Mouse (Mus musculus) forebrain, embryonic 16.5 days (tissue): ENCODE data around the gene Taf6. TPM values are rescaled to one million over a fixed set of nuclear protein-coding genes. Genes with fewer than 3 reads are reported as not detected.

Source experiments
- ATAC-seq: fragments of 200-750 bp; cut with Nextera tagmentation; 2 replicates; pipeline ENCODE4 v1.8.0; 2017; ENCODE audit warnings: mild to moderate bottlenecking, moderate library complexity
- H3K27ac ChIP-seq: fragments of 300-500 bp; sonication (generic); 2 replicates; pipeline ENCODE4 v1.5.1; 2014; ENCODE audit warnings: low read length, control low read depth
- H3K27me3 ChIP-seq: fragments of 300-500 bp; sonication (generic); replicated peaks from 2 replicates; pipeline ENCODE4 v1.6.1; 2014; ENCODE audit warnings: low read length; ENCODE audit not compliant: control insufficient read depth, insufficient read depth
- H3K36me3 ChIP-seq: fragments of 300-500 bp; sonication (generic); 2 replicates; pipeline ENCODE4 v1.6.1; 2014; ENCODE audit not compliant: control insufficient read depth, insufficient read depth
- H3K4me1 ChIP-seq: fragments of 300-500 bp; sonication (generic); replicated peaks from 2 replicates; pipeline ENCODE4 v1.6.1; 2014; ENCODE audit warnings: low read length; ENCODE audit not compliant: control insufficient read depth, insufficient read depth
- H3K4me2 ChIP-seq: fragments of 300-500 bp; sonication (generic); 2 replicates; pipeline ENCODE4 v1.6.1; 2014; ENCODE audit warnings: mild to moderate bottlenecking, low read length, control low read depth
- H3K4me3 ChIP-seq: fragments of 300-500 bp; sonication (generic); replicated peaks from 2 replicates; pipeline ENCODE4 v1.5.1; 2014; ENCODE audit warnings: mild to moderate bottlenecking, low read length, control low read depth
- H3K9ac ChIP-seq: fragments of 300-500 bp; sonication (generic); replicated peaks from 2 replicates; pipeline ENCODE4 v1.6.1; 2014; ENCODE audit warnings: low read depth, low read length, control low read depth
- H3K9me3 ChIP-seq: fragments of 300-500 bp; sonication (generic); 2 replicates; pipeline ENCODE4 v1.6.1; 2016; ENCODE audit warnings: low read length; ENCODE audit not compliant: control insufficient read depth
- WGBS: fragments of 180-500 bp; shearing (Covaris S2); extraction: QIAGEN DNeasy Blood & Tissue Kit; methylation state at CpG from one replicate; pipeline ENCODE4 v1.1.7; 2014; 5-methylcytosine and 5-hydroxymethylcytosine counted together
- polyA plus RNA-seq: library from polyadenylated mRNA; unstranded; fragments of >200 nt; fragmentation: Nextera tagmentation; extraction: Ambion mirVana; gene quantifications from 2 replicates; pipeline ENCODE4 v1.2.1, GENCODE M21; 2015

Taf6 gene
- polyA plus RNA-seq, result 83.2 and 87.6 TPM in 2 replicates

- peaks cover 14% of the 10 kb centered on the region for H3K4me1 ChIP-seq
- WGBS, result under 1% methylated on average over 31 of the region's 31 CpGs
Measured at GRCm38 (mm10) chr5:138186950-138187638, at the start of gene Taf6, which contains the start of gene Cnpy4. Taf6 (minus strand) TSS chr5:138187451. Cnpy4 (plus strand) TSS chr5:138187485.

GRCm38 (mm10) chr5:138234224-138234623 lies 47.0 kb upstream of the Taf6 start:
- no peak for ATAC-seq
- no peaks in the 10 kb centered on the region for H3K4me1 ChIP-seq
- H3K27ac ChIP-seq, result no peak overlapping the region
- no peak overlapping the region for H3K4me2 ChIP-seq
- H3K36me3 ChIP-seq, result no peaks in the 10 kb centered on the region
- no peak overlapping the region for H3K4me3 ChIP-seq
- H3K27me3 ChIP-seq, result no peaks in the 10 kb centered on the region
- no peaks in the 10 kb centered on the region for H3K9me3 ChIP-seq
- H3K9ac ChIP-seq, result no peak overlapping the region

More at GRCm38 (mm10) chr5:138186950-138187638, at the start of gene Taf6, which contains the start of gene Cnpy4:
- Histone ChIP-seq H3K9ac (peak within 1 kb of the TSS; percentile 84), H3K27me3 (no peaks in the 10 kb centered on the region), H3K9me3 (no peaks in the 10 kb centered on the region), H3K27ac (peak within 1 kb of the TSS; percentile 78), H3K4me3 (peak within 1 kb of the TSS; percentile 68), H3K4me2 (peak within 1 kb of the TSS; percentile 90), H3K36me3 (peaks cover 9% of the 10 kb centered on the region)
- peak; percentile 87 for ATAC-seq

- H3K4me1 ChIP-seq, result no peaks in the 10 kb centered on the region
- WGBS, result 73% methylated on average over 2 of the region's 2 CpGs
- H3K36me3 ChIP-seq, result no peaks in the 10 kb centered on the region
- no peak overlapping the region for H3K9ac ChIP-seq
- no peak for ATAC-seq
- no peak overlapping the region for H3K27ac ChIP-seq
- no peak overlapping the region for H3K4me3 ChIP-seq
- no peaks in the 10 kb centered on the region for H3K27me3 ChIP-seq
- H3K9me3 ChIP-seq, result no peaks in the 10 kb centered on the region
- H3K4me2 ChIP-seq, result no peak overlapping the region
Measured at GRCm38 (mm10) chr5:138233778-138234177, 46.5 kb upstream of the Taf6 start.

- Histone ChIP-seq H3K4me3 (no peak overlapping the region), H3K36me3 (no peaks in the 10 kb centered on the region), H3K4me2 (no peak overlapping the region), H3K4me1 (no peaks in the 10 kb centered on the region), H3K27me3 (no peaks in the 10 kb centered on the region), H3K27ac (no peak overlapping the region), H3K9me3 (no peaks in the 10 kb centered on the region), H3K9ac (no peak overlapping the region)
- WGBS, result 91% methylated on average over 3 of the region's 3 CpGs
- no peak for ATAC-seq
Measured at GRCm38 (mm10) chr5:138229511-138229910, 42.3 kb upstream of the Taf6 start.

GRCm38 (mm10) chr5:138228026-138228425 lies 40.8 kb upstream of the Taf6 start:
- Histone ChIP-seq H3K9me3 (no peaks in the 10 kb centered on the region), H3K4me2 (no peak overlapping the region), H3K4me1 (no peaks in the 10 kb centered on the region), H3K9ac (no peak overlapping the region), H3K27ac (no peak overlapping the region), H3K36me3 (no peaks in the 10 kb centered on the region), H3K27me3 (no peaks in the 10 kb centered on the region), H3K4me3 (no peak overlapping the region)
- no peak for ATAC-seq
- WGBS, result 52% methylated on average over 3 of the region's 3 CpGs

GRCm38 (mm10) chr5:138227367-138227766 lies 40.1 kb upstream of the Taf6 start:
- 75% methylated on average over 2 of the region's 2 CpGs for WGBS
- no peak overlapping the region for H3K27ac ChIP-seq
- H3K4me2 ChIP-seq, result no peak overlapping the region
- no peaks in the 10 kb centered on the region for H3K27me3 ChIP-seq
- no peak overlapping the region for H3K4me3 ChIP-seq
- no peaks in the 10 kb centered on the region for H3K9me3 ChIP-seq
- ATAC-seq, result no peak
- no peaks in the 10 kb centered on the region for H3K4me1 ChIP-seq
- no peak overlapping the region for H3K9ac ChIP-seq
- H3K36me3 ChIP-seq, result no peaks in the 10 kb centered on the region

- Histone ChIP-seq H3K9ac (no peak overlapping the region), H3K27ac (no peak overlapping the region), H3K27me3 (no peaks in the 10 kb centered on the region), H3K4me1 (no peaks in the 10 kb centered on the region), H3K36me3 (no peaks in the 10 kb centered on the region), H3K4me3 (no peak overlapping the region), H3K9me3 (no peaks in the 10 kb centered on the region), H3K4me2 (no peak overlapping the region)
- 87% methylated on average over 4 of the region's 4 CpGs for WGBS
- ATAC-seq, result no peak
Measured at GRCm38 (mm10) chr5:138226491-138226890, 39.2 kb upstream of the Taf6 start.

GRCm38 (mm10) chr5:138225700-138226099 lies 38.4 kb upstream of the Taf6 start, which contains the start of gene Nxpe5:
Nxpe5 (plus strand) TSS chr5:138225898.
- 59% methylated on average over 2 of the region's 2 CpGs for whole genome bisulfite sequencing
- Histone ChIP-seq H3K4me3 (no peak within 1 kb of the TSS), H3K4me1 (no peaks in the 10 kb centered on the region)

GRCm38 (mm10) chr5:138223287-138223686 lies 36.0 kb upstream of the Taf6 start:
- Histone ChIP-seq H3K4me1 (no peaks in the 10 kb centered on the region), H3K9ac (no peak overlapping the region), H3K4me2 (no peak overlapping the region), H3K36me3 (no peaks in the 10 kb centered on the region), H3K9me3 (no peaks in the 10 kb centered on the region), H3K4me3 (no peak overlapping the region), H3K27ac (no peak overlapping the region), H3K27me3 (no peaks in the 10 kb centered on the region)
- WGBS, result 65% methylated on average over 3 of the region's 3 CpGs
- ATAC-seq, result no peak

More at GRCm38 (mm10) chr5:138225700-138226099, 38.4 kb upstream of the Taf6 start, which contains the start of gene Nxpe5:
- H3K27me3 ChIP-seq, result no peaks in the 10 kb centered on the region
- no peak within 1 kb of the TSS for H3K4me2 ChIP-seq
- H3K9me3 ChIP-seq, result no peaks in the 10 kb centered on the region
- no peak within 1 kb of the TSS for H3K27ac ChIP-seq
- no peaks in the 10 kb centered on the region for H3K36me3 ChIP-seq
- no peak within 1 kb of the TSS for H3K9ac ChIP-seq
- no peak for ATAC-seq
